Mouse (Mus musculus): ENCODE data around the gene Specc1l. TPM values are rescaled to one million over a fixed set of nuclear protein-coding genes. Genes with fewer than 3 reads are reported as not detected.

Specc1l gene
- polyA plus RNA-seq, 1 experiment = 31.6 TPM

GRCm38 (mm10) chr10:75301937-75302336, 90.1 kb downstream of the Specc1l start:
- no peak for DNase-seq
- H3K36me3 ChIP-seq (ENCODE audit: control insufficient read depth, insufficient read depth, low read length) = peaks cover under 1% of the 10 kb centered on the region; the same call in 1 of the 2 replicates
- peaks cover 29% of the 10 kb centered on the region for H3K4me1 ChIP-seq (replicated peaks; ENCODE audit: control insufficient read depth, insufficient read depth, low read length)
- TF ChIP-seq CTCF (IDR thresholded peaks at IDR 0.05; ENCODE audit: borderline replicate concordance, control insufficient read depth, extremely low read depth, insufficient read depth, low read length, poor library complexity) (no peak), POLR2A (IDR thresholded peaks at IDR 0.05; ENCODE audit: control insufficient read depth, extremely low read depth, insufficient read depth, low read length, poor library complexity) (no peak)
- no peaks in the 10 kb centered on the region for H3K27me3 ChIP-seq (ENCODE audit: control insufficient read depth, insufficient read depth, low read length)
- no peak overlapping the region for H3K4me3 ChIP-seq (ENCODE audit: control insufficient read depth, insufficient read depth, low read length)
- H3K27ac ChIP-seq (ENCODE audit: control insufficient read depth, insufficient read depth, low read length) = no peak overlapping the region
- 33% methylated on average over 4 of the region's 4 CpGs for WGBS

- Histone ChIP-seq H3K27me3 (ENCODE audit: control insufficient read depth, insufficient read depth, low read length) (no peaks in the 10 kb centered on the region), H3K4me1 (replicated peaks; ENCODE audit: control insufficient read depth, insufficient read depth, low read length) (peaks cover 29% of the 10 kb centered on the region), H3K4me3 (ENCODE audit: control insufficient read depth, insufficient read depth, low read length) (no peak overlapping the region), H3K27ac (ENCODE audit: control insufficient read depth, insufficient read depth, low read length) (peak overlapping the region; percentile 39; the same call in 1 of the 2 replicates), H3K36me3 (ENCODE audit: control insufficient read depth, insufficient read depth, low read length) (peaks cover 6% of the 10 kb centered on the region)
- DNase-seq = no peak
- TF ChIP-seq POLR2A (IDR thresholded peaks at IDR 0.05; ENCODE audit: control insufficient read depth, extremely low read depth, insufficient read depth, low read length, poor library complexity) = no peak
- TF ChIP-seq CTCF (IDR thresholded peaks at IDR 0.05; ENCODE audit: borderline replicate concordance, control insufficient read depth, extremely low read depth, insufficient read depth, low read length, poor library complexity) = no peak
- WGBS = 80% methylated on average over 4 of the region's 4 CpGs
Observed at GRCm38 (mm10) chr10:75302536-75302935, 90.7 kb downstream of the Specc1l start.

GRCm38 (mm10) chr10:75303324-75304048, 91.6 kb downstream of the Specc1l start:
- WGBS = 20% methylated on average over 8 of the region's 8 CpGs
- H3K4me1 ChIP-seq (replicated peaks; ENCODE audit: control insufficient read depth, insufficient read depth, low read length) = peaks cover 29% of the 10 kb centered on the region
- H3K4me3 ChIP-seq (ENCODE audit: control insufficient read depth, insufficient read depth, low read length) = no peak overlapping the region
- no peak for DNase-seq
- no peak for TF ChIP-seq CTCF (IDR thresholded peaks at IDR 0.05; ENCODE audit: borderline replicate concordance, control insufficient read depth, extremely low read depth, insufficient read depth, low read length, poor library complexity)
- no peak for TF ChIP-seq POLR2A (IDR thresholded peaks at IDR 0.05; ENCODE audit: control insufficient read depth, extremely low read depth, insufficient read depth, low read length, poor library complexity)
- H3K27ac ChIP-seq (ENCODE audit: control insufficient read depth, insufficient read depth, low read length) = peak overlapping the region; percentile 10; the same call in 1 of the 2 replicates
- H3K36me3 ChIP-seq (ENCODE audit: control insufficient read depth, insufficient read depth, low read length) = peaks cover 15% of the 10 kb centered on the region
- H3K27me3 ChIP-seq (ENCODE audit: control insufficient read depth, insufficient read depth, low read length) = no peaks in the 10 kb centered on the region

GRCm38 (mm10) chr10:75304049-75304405, 92.2 kb downstream of the Specc1l start:
- DNase-seq = no peak
- TF ChIP-seq POLR2A (IDR thresholded peaks at IDR 0.05; ENCODE audit: control insufficient read depth, extremely low read depth, insufficient read depth, low read length, poor library complexity) = no peak
- no peak for TF ChIP-seq CTCF (IDR thresholded peaks at IDR 0.05; ENCODE audit: borderline replicate concordance, control insufficient read depth, extremely low read depth, insufficient read depth, low read length, poor library complexity)
- Histone ChIP-seq H3K4me1 (replicated peaks; ENCODE audit: control insufficient read depth, insufficient read depth, low read length) (peaks cover 29% of the 10 kb centered on the region), H3K27me3 (ENCODE audit: control insufficient read depth, insufficient read depth, low read length) (no peaks in the 10 kb centered on the region), H3K36me3 (ENCODE audit: control insufficient read depth, insufficient read depth, low read length) (peaks cover 15% of the 10 kb centered on the region), H3K4me3 (ENCODE audit: control insufficient read depth, insufficient read depth, low read length) (no peak overlapping the region), H3K27ac (ENCODE audit: control insufficient read depth, insufficient read depth, low read length) (peak overlapping the region; percentile 10; the same call in 1 of the 2 replicates)
- WGBS = 82% methylated on average over 5 of the region's 5 CpGs

GRCm38 (mm10) chr10:75304413-75304812, 92.5 kb downstream of the Specc1l start:
- no peak for TF ChIP-seq POLR2A (IDR thresholded peaks at IDR 0.05; ENCODE audit: control insufficient read depth, extremely low read depth, insufficient read depth, low read length, poor library complexity)
- TF ChIP-seq CTCF (IDR thresholded peaks at IDR 0.05; ENCODE audit: borderline replicate concordance, control insufficient read depth, extremely low read depth, insufficient read depth, low read length, poor library complexity) = no peak
- peaks cover 15% of the 10 kb centered on the region for H3K36me3 ChIP-seq (ENCODE audit: control insufficient read depth, insufficient read depth, low read length)
- H3K4me1 ChIP-seq (replicated peaks; ENCODE audit: control insufficient read depth, insufficient read depth, low read length) = peaks cover 29% of the 10 kb centered on the region
- peak overlapping the region; percentile 10; the same call in 1 of the 2 replicates for H3K27ac ChIP-seq (ENCODE audit: control insufficient read depth, insufficient read depth, low read length)
- no peaks in the 10 kb centered on the region for H3K27me3 ChIP-seq (ENCODE audit: control insufficient read depth, insufficient read depth, low read length)
- no peak overlapping the region for H3K4me3 ChIP-seq (ENCODE audit: control insufficient read depth, insufficient read depth, low read length)
- DNase-seq = no peak
- 20% methylated on average over 6 of the region's 6 CpGs for WGBS

- H3K36me3 ChIP-seq (ENCODE audit: control insufficient read depth, insufficient read depth, low read length) = peaks cover 18% of the 10 kb centered on the region
Observed at GRCm38 (mm10) chr10:75307130-75307529, 95.3 kb downstream of the Specc1l start.

More at GRCm38 (mm10) chr10:75307130-75307529, 95.3 kb downstream of the Specc1l start:
- no peak overlapping the region for H3K4me3 ChIP-seq (ENCODE audit: control insufficient read depth, insufficient read depth, low read length)
- no peak overlapping the region for H3K27ac ChIP-seq (ENCODE audit: control insufficient read depth, insufficient read depth, low read length)
- TF ChIP-seq POLR2A (IDR thresholded peaks at IDR 0.05; ENCODE audit: control insufficient read depth, extremely low read depth, insufficient read depth, low read length, poor library complexity) = no peak
- no peak for TF ChIP-seq CTCF (IDR thresholded peaks at IDR 0.05; ENCODE audit: borderline replicate concordance, control insufficient read depth, extremely low read depth, insufficient read depth, low read length, poor library complexity)
- no peak for DNase-seq
- no peaks in the 10 kb centered on the region for H3K27me3 ChIP-seq (ENCODE audit: control insufficient read depth, insufficient read depth, low read length)
- 99% methylated on average over 7 of the region's 7 CpGs for WGBS
- peaks cover 21% of the 10 kb centered on the region for H3K4me1 ChIP-seq (replicated peaks; ENCODE audit: control insufficient read depth, insufficient read depth, low read length)
